Mouse (Mus musculus) spleen, adult 2 months (tissue): ENCODE results near the gene Slit3.

Experiments used
- CTCF ChIP-seq: fragments of 200-500 bp; IDR thresholded peaks from 2 replicates; pipeline ENCODE4 v1.5.1; 2011; ENCODE audit warnings: mild to moderate bottlenecking, inconsistent platforms; ENCODE audit not compliant: insufficient read depth, insufficient read length, insufficient replicate concordance; ENCODE audit errors: extremely low read depth
- POLR2A ChIP-seq: fragments of 200-500 bp; IDR thresholded peaks from 2 replicates; pipeline ENCODE4 v1.6.1; 2011; ENCODE audit warnings: low read depth, low read length, inconsistent platforms

- TF ChIP-seq CTCF (no peak), POLR2A (no peak)
Measured at GRCm38 (mm10) chr11:35182887-35183286, 61.9 kb downstream of the Slit3 start.
